Mouse (Mus musculus) C2C12 (cell line): ENCODE results near the gene Cnksr3. TPM values are rescaled to one million over a fixed set of nuclear protein-coding genes. Genes with fewer than 3 reads are reported as not detected.

Source experiments
- H3K27me3 ChIP-seq: one replicate; pipeline ENCODE4 v1.6.1; 2011; ENCODE audit not compliant: control insufficient read depth, insufficient read depth, insufficient read length
- H3K36me3 ChIP-seq: one replicate; pipeline ENCODE4 v1.6.1; 2011; ENCODE audit not compliant: control insufficient read depth, insufficient read depth
- H3K4me3 ChIP-seq: one replicate; pipeline ENCODE4 v1.5.1; 2011; ENCODE audit warnings: mild to moderate bottlenecking, control low read depth; ENCODE audit not compliant: poor library complexity, insufficient read depth, severe bottlenecking
- H3K79me2 ChIP-seq: one replicate; pipeline ENCODE4 v1.6.1; 2011; ENCODE audit not compliant: control insufficient read depth, insufficient read depth
- H3K79me3 ChIP-seq: one replicate; pipeline ENCODE4 v1.6.1; 2011; ENCODE audit warnings: low read depth, control low read depth
- H3ac ChIP-seq: one replicate; pipeline ENCODE3; 2011; ENCODE audit warnings: low read depth; ENCODE audit not compliant: control insufficient read depth, insufficient read length
- CEBPB ChIP-seq: IDR thresholded peaks from one replicate; pipeline ENCODE4 v1.6.1; 2011; ENCODE audit warnings: low read depth, mild to moderate bottlenecking, control low read depth, moderate library complexity
- CTCF ChIP-seq: IDR thresholded peaks from one replicate; pipeline ENCODE4 v1.5.1; 2011; ENCODE audit not compliant: control insufficient read depth, insufficient read depth, insufficient read length
- FOSL1 ChIP-seq: IDR thresholded peaks from one replicate; pipeline ENCODE4 v1.8.0; 2011; ENCODE audit warnings: mild to moderate bottlenecking, low read length; ENCODE audit not compliant: poor library complexity, insufficient read depth, severe bottlenecking
- MAX ChIP-seq: IDR thresholded peaks from one replicate; pipeline ENCODE4 v1.6.1; 2011; ENCODE audit warnings: mild to moderate bottlenecking, control low read depth
- MYOD1 ChIP-seq: IDR thresholded peaks from one replicate; pipeline ENCODE4 v1.6.1; 2011; ENCODE audit warnings: low read depth; ENCODE audit not compliant: control insufficient read depth, insufficient read length
- MYOG ChIP-seq: IDR thresholded peaks from one replicate; pipeline ENCODE4 v1.6.1; 2011; ENCODE audit not compliant: control insufficient read depth, insufficient read length; ENCODE audit errors: extremely low read depth
- USF1 ChIP-seq: IDR thresholded peaks from one replicate; pipeline ENCODE4 v1.6.1; 2011; ENCODE audit warnings: low read depth, mild to moderate bottlenecking, control low read depth, moderate library complexity
- long read RNA-seq, 2 experiments: library from polyadenylated mRNA; unstranded; transcript quantifications; one replicate each; pipeline ENCODE4 v2.0.0; 2019 to 2020
- polyA plus RNA-seq: library from polyadenylated mRNA; unstranded; fragments of >200 nt; fragmentation: generic; extraction: Trizol; gene quantifications from one replicate; pipeline ENCODE4 v1.2.1, GENCODE M21; 2012; ENCODE audit warnings: missing spikeins

Cnksr3 gene
- polyA plus RNA-seq = 15.1 TPM
- long read RNA-seq, experiment 1, partial matches to known transcripts = 3 of 14 reads
- long read RNA-seq, experiment 1, other reads (novel, unspliced or antisense) = 7 of 14 reads
- long read RNA-seq, experiment 2, transcript Cnksr3-201 (13 exons, 3,447 nt) = major isoform, 32 of 53 reads
- long read RNA-seq, experiment 2, partial matches to known transcripts = 5 of 53 reads
- long read RNA-seq, experiment 2, other reads (novel, unspliced or antisense) = 16 of 53 reads

GRCm38 (mm10) chr10:7211696-7212482, at the start of gene Cnksr3:
Gene Cnksr3, minus strand, starts transcription at chr10:7212237.
- H3ac ChIP-seq = peak within 1 kb of the TSS; percentile 94
- H3K27me3 ChIP-seq = no peaks in the 10 kb centered on the region
- TF ChIP-seq MYOD1 (no peak), MAX (peak; percentile 37), USF1 (peak; percentile 80)
- H3K4me3 ChIP-seq = peak within 1 kb of the TSS; percentile 80
- H3K79me2 ChIP-seq = peaks cover 51% of the 10 kb centered on the region
- peaks cover 44% of the 10 kb centered on the region for H3K79me3 ChIP-seq
- peaks cover 6% of the 10 kb centered on the region for H3K36me3 ChIP-seq

- Histone ChIP-seq H3K4me3 (no peak overlapping the region), H3K79me2 (no peaks in the 10 kb centered on the region), H3K27me3 (no peaks in the 10 kb centered on the region), H3K79me3 (no peaks in the 10 kb centered on the region), H3K36me3 (no peaks in the 10 kb centered on the region), H3ac (no peak overlapping the region)
- TF ChIP-seq MAX (peak; percentile 65), USF1 (no peak), FOSL1 (no peak), MYOD1 (peak; percentile 50)
These were observed 48.4 kb upstream of the Cnksr3 start for GRCm38 (mm10) chr10:7260166-7261108.

GRCm38 (mm10) chr10:7258607-7259006, 46.6 kb upstream of the Cnksr3 start:
- no peak overlapping the region for H3ac ChIP-seq
- no peaks in the 10 kb centered on the region for H3K79me2 ChIP-seq
- no peaks in the 10 kb centered on the region for H3K36me3 ChIP-seq
- H3K79me3 ChIP-seq = no peaks in the 10 kb centered on the region
- no peaks in the 10 kb centered on the region for H3K27me3 ChIP-seq
- H3K4me3 ChIP-seq = no peak overlapping the region
- TF ChIP-seq CTCF (no peak), FOSL1 (no peak), CEBPB (no peak), USF1 (no peak), MAX (no peak), MYOG (no peak), MYOD1 (no peak)

- TF ChIP-seq USF1 (no peak), CEBPB (no peak), FOSL1 (no peak), MYOD1 (no peak), MAX (no peak), CTCF (no peak), MYOG (no peak)
- no peaks in the 10 kb centered on the region for H3K79me3 ChIP-seq
- H3K79me2 ChIP-seq = no peaks in the 10 kb centered on the region
- H3ac ChIP-seq = no peak overlapping the region
- no peaks in the 10 kb centered on the region for H3K36me3 ChIP-seq
- no peaks in the 10 kb centered on the region for H3K27me3 ChIP-seq
- H3K4me3 ChIP-seq = no peak overlapping the region
These were observed 38.4 kb upstream of the Cnksr3 start for GRCm38 (mm10) chr10:7250455-7250854.

- Histone ChIP-seq H3K27me3 (no peaks in the 10 kb centered on the region), H3K79me2 (no peaks in the 10 kb centered on the region), H3K36me3 (no peaks in the 10 kb centered on the region), H3K79me3 (no peaks in the 10 kb centered on the region), H3ac (no peak overlapping the region), H3K4me3 (no peak overlapping the region)
- TF ChIP-seq MYOG = no peak
- TF ChIP-seq USF1 = no peak
- no peak for TF ChIP-seq CTCF
- no peak for TF ChIP-seq FOSL1
- no peak for TF ChIP-seq CEBPB
- TF ChIP-seq MAX = no peak
- no peak for TF ChIP-seq MYOD1
These were observed 22.6 kb upstream of the Cnksr3 start for GRCm38 (mm10) chr10:7234601-7235000.
